Mouse (Mus musculus) cerebellum, adult (tissue): ENCODE measurements around the gene Alox15.
"Not testable (repeated sequence)": the region's sequence is repeated elsewhere in the genome, so short reads cannot be mapped to it uniquely, and the experiment has no call there.

Experiments used
- ATAC-seq: cut with Nextera tagmentation; 2 replicates; pipeline ENCODE4 v1.9.2; 2017; ENCODE audit warnings: mild to moderate bottlenecking, moderate library complexity, mixed read lengths; ENCODE audit not compliant: insufficient number of reproducible peaks, low FRiP score, low TSS enrichment

Alox15 gene

DNA sequence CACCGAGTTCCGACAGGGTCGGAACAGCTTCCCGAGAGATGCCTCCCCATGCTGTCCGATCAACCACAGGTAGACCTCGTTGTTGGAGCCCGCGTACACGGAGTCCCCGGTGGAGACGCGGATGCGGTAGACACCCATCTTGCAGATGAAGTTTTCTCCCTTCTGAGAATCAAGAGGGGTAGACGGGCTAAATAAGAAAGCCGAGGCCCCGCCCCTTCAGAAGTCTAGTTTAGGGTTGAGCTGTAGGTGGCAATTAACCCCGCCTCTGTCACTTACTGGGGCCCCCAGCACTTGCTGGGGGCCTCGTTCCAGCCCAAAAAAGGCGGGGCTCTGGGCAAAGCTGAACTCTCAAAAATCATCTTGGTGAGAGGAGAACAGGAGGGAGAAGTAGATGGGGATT lies at the start of gene Alox15:
TSS of gene Alox15 (minus strand) at position 164 of the 400 bp plus-strand sequence.
- no peak for ATAC-seq

DNA sequence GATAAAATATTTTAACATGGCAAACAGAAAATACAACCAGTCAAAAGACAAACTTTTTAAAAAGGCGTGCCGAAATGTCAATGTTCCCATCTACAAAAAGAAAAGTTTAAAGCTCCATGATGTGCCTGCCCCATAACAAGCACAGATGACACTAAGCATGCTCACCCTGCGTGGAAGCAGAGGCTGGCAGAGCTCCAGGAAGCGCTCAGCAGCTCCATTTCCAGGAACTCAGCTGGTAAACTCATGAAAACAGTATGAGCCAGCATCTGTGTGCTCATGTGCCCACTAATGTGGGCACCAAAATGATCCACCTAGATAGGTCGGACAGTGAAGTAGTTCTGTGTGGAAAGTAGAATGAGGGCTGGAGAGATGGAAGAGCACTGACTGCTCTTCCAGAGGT lies 37.6 kb upstream of the Alox15 start:
- ATAC-seq: no peak

DNA sequence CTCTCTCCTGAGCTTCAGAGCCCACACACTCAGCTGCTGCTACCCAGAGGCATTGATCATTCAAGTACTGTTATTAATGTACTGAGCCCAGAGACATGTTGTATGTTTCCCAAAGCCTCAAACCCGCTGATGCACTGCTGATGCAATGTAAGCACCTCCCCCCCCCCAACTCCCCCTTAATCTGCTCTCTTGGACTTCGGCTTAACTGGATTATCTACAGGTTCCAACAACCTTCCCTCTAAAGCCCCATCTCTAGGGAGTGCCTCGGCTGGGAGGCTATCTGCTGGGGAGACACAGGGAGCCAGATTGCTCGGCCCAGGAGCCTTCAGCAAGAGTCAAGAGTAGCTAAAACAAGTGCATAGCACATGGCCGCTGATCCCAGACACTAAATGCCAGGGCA lies 35.6 kb upstream of the Alox15 start:
- ATAC-seq: no peak

DNA sequence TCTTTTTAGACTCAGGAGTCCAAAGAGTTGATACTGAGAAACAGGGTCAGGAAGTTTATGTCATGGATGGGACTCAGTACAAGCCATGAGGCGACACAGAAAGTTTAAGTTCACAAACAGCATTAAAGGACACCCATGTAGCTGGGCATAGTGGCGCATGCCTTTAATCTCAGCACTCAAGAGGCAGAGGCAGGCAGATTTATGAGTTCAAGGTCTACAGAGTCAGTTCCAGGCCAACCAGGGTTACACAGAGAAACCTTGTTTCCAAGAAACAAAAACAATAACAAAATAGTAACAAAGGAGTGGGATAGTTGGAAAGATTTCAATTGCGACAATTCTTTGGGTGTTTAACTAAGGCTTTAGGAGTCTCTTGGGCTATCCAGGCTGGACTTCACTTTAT lies 32.3 kb upstream of the Alox15 start:
- no peak for ATAC-seq

DNA sequence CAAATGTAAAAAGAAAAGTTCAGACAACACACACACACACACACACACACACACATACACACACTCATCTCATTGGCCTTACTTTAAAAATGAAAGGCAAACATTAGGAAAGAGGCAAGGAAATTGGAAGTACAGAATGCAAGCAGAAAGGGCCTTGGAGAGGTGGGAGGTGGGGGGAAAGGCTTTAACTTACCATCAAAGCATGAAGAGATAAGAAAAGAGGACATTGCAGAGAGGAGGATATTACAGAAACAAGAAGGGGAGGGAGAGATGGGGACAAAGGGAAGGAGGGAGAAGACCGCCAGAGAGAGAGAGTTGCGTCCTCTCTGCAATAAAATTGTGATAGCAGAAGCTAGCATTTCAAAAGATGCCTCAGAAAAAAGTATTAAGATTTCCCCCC lies 29.5 kb upstream of the Alox15 start:
- no peak for ATAC-seq

DNA sequence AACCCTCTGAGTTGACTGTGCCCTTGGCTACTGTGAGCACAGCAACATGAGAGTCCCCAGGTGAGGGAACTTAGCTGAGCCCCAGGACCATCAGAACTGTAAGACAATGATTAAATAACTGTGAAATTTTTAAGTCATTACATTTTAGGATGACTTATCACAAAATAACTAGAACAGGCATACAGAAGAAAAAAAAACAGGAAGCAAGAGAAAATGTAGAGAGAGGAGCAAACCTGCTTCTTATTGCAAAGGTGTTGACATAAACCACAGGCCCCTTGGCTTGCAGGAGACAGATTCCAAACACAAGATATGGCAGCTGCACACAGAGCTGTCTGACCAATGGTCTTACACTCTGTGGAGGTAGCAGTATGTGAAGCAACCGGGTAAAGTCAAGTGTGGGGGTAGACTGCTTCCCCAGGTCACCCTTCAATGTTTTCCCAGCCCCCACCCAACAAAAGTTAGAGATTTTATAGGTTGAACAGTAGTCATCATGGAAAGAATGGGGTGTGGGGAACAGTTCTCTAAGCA lies 28.7 kb upstream of the Alox15 start:
- ATAC-seq: no peak

DNA sequence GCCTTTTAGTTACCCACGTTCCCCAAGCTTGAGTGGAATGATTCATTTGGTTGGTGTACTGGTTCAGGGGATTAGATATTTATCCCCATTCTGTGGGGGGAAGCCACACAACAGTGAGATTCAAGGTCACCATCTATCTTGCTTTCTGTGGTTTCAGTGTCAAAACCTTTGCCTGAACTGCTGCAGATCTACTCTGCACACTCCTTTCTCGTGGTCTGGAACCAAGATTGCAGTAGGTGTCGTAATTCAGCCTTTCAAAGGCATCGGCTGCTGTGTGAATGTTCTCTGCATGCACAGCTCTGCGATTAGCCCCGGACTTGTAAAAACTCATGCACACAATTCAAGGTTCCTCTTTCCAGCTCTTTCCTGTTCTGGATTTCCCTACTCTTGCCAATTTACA lies 24.2 kb upstream of the Alox15 start:
- ATAC-seq: no peak

DNA sequence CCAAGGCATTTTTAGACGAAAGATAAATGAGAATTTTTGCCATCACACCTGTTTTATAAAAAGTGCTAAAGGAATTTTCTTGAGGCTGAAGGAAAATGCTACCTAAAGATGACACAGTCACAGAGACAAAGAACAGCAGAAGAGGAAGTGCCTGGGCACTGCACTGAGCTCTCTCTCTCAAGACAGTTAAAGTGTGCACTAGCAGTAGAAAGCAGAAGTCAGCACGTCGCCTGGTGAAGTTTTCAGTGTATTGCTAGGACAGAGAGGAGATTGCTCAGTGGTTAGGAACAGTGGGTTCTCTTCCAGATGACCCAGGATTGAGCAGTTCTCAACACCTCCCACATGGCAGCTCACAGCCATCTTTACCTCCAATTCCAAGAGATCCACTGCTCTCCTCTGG lies 22.5 kb upstream of the Alox15 start:
- ATAC-seq: no peak

DNA sequence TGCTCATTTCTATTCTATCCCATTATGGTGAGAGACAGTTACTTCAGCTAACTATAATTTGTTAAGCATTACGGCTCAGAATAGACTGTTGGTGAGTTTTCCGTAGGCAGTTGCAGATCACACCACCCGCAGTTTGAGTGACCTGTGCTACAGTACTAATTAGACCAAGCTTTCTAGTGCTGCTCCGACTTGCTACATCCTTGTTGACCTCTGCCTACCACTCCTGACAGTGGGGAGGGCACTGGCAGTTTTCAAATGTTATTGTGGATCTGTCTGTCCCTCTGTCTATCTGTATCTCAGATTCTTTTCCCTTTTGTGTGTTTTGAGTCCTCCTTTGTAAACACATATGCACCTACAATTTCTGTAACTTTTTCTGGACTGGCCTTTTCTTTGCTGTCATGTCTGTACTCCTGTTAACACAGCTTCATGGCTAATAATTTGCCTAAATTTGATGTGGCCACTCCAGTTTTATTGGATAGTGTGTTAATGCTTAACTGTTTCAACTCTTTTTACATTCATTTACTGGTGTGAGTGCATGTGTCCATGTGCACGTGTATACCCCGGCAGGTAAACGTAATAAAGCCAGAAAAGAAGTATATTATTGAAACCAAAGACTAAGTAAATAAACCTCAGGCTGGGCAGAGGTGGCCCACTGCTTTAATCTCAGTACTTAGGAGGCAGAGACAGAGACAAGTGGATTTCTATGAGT lies 21.2 kb upstream of the Alox15 start:
- ATAC-seq: no peak

DNA sequence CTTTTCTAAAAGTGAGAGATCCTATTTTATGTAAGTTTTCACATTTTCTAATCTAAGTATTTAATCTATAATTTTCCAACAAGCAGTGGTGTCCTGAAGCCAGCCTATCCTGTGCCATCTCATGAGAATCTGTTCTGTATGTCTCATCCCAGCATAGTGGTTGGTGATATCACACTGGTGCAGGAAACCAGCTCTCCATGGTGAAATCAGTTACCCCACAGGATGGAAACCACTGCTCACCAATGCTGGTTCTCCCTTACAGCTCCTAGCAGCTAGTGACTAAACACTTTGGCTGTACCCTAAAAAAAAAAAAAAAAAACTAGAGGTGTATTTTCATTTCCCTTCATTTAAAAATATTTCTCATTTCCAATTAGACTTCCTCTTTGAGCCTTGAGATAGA lies 20.6 kb upstream of the Alox15 start:
- ATAC-seq: no peak

DNA sequence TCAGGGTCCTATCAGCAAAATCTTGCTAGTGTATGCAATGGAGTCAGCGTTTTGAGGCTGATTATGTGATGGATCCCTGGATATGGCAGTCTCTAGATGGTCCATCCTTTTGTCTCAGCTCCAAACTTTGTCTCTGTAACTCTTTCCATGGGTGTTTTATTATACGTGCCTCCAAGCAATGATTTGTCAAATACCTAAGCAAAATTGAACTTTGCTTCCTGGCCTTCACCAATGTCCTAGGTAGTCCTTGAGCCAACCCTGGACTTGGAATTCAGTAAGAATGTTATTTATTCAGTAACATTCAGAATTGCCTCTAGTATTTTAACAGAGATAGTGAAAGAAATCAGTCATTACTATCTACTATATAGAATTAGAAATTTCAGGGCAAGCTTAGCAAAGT lies 16.8 kb upstream of the Alox15 start:
- ATAC-seq: not testable (repeated sequence)

DNA sequence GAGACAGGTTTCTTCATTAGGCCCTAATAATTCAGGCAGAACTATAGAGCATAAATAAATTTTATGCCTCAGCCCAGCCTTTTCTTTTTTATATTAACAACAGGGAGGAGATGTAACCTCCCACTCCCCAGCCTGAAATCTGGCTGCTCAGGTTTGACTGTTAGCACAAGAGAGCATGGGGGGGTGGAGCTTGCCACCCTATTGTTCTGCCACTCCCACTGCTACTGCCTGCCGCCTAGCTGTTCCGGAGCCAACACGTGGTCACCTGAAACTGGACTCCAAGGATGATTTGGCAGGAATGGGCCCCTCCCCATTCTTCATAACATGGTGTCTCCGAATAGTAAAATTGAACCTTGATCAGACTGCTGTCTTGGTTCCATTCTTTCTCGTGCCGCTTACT lies 15.9 kb upstream of the Alox15 start:
- not testable (repeated sequence) for ATAC-seq

DNA sequence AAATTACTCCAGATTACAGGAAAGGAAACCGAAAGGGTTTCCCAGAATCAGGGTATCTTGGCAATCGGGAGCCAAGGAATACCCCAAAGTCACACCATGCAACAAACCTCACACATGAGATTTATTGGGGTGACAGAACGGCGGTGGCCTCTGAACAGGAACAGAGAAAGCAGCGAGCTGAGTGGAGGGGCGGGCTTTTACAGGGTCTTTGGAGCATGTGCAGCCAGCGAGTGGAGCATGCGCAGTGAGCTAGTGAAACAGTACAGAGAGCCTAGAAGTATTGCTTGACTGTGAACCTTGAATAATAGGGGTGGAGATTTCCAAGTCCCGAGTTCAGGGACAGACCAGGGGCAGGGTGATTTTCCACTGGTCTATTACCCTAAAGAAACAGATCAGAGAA lies 3.2 kb downstream of the Alox15 start:
- no peak for ATAC-seq

DNA sequence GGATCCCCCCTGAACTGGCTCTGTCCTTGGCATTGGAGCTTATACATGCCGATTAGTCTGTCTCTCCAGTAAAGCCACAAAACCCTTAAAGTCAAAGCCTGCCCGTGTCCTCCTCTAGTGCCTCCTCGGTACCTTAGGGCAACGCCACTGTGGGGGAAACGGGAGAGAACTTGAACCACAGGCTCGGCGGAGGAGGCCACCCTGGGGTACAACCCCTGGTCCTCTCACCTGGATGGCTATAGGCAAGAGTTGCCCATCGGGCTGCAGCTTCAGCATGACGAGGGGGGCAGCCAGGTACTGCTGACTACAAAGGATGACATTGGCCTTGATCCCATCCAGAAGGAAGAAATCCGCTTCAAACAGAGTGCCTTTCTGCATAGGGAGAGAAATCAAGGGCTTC lies 4.0 kb downstream of the Alox15 start:
- ATAC-seq: no peak

DNA sequence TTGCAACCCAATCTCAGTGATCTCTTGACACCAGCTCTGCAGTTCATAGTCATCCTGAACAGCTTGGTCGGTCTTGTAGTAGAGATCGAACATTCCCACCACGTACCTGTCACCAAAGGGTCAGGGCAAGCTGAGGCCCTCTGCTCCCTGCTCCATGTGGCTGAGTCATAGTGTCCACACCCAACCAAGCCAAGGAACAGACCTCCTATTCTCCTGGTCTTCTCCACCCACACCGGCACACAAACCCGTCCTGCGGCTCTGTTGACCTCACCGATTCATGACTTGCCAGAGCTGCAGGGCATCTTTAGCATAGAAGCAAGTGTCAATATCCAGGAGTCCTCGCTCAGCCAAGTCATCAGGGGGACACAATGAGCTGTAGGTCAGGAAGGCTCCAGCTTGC lies 6.3 kb downstream of the Alox15 start:
- ATAC-seq: no peak

DNA sequence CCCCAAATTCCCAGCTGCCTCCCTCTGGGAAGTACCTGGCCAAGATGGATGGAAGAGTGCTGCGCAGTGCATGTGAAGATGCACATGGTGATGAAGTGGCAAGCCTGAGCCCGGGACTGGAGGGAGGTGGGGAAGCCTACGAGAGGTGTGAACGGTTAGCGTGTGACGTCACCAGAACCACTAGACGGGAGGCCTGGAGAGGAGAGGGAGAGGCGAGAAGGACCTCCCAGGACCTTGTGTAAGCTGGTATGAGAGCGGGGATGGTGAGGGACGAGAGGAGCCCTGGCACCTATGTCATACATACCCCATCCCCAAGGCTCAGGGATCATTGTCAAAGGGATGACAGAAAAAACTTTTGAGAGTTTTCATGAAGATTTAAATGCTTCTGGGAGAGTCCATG lies 6.8 kb downstream of the Alox15 start:
- ATAC-seq: no peak

DNA sequence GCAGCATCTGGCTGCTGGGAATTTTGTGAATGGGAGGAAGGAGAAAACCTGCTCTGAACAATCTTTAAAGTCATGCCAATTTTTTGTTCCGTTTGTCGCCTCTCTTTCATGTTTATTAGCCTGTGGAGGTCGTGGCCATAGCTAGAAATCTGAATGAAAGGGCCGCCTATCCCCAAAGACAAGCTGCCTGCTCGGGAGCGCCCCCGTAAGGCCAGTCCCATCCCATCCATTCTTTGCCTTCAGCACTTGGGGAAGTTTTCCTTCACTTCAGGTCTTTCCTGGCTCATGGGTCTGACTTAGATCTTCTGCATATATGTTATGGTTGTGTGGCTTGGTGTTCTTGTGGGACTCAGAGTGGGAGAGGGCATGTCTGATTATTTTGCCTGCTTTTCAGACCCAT lies 12.3 kb downstream of the Alox15 start:
- ATAC-seq: no peak

DNA sequence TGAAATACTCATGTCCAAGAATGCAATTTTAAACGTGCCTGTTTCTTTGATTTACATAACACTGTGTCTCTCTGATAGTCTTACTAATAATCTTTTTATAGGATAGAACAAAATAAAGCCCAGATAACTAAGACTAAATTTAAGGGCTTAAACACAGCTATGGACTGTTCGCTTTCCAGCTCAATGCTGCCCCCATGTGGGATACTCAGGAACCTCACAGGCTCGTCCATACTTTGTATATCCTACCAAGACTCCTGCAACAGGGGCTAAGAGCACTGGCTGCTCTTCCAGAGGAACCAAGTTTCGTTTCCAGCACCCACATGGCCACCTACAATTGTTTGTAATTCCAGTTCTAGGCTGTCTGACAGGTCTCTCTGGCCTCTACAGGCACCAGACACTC lies 17.4 kb downstream of the Alox15 start:
- no peak for ATAC-seq

DNA sequence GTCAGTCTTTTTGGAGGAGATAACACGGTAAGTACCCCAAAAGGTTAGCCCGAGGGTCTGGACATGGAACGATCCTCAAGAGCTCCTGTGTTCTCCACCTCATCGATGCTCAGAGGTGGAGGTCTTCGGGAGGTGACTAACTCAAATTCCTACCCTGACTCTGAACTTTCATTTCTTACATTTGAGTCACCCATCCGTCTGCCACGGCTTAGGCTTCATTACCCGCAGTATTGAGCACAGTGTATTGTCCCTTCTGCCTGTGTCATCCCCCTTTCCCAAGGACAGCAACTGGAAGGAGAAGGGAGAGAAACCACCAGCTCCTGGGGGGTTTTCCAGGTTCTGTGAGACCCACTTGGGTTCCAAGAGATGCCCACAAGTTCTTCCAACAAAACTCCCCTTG lies 27.1 kb downstream of the Alox15 start:
- no peak for ATAC-seq

DNA sequence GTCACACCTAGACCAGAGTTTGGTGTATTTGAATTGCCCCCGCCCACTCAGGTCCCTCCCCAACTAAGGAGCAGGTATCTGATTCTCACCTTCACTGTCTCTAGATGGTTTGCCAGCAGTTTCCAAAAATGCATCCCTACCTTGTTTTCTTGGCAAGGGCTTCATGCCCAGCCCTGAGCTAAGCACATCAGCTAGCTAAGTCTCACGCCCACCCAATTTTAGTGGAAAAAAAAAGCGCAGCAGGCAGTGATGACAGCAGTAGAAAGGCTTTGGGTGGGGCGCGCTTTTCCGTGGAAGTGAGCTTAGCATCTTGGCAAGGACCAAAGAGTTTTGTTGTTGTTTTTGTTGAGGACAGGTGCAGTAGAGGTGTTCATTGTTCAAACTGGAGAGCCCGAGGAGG lies 29.3 kb downstream of the Alox15 start, which contains the start of gene Alox12e:
TSS of gene Alox12e (minus strand) at position 101 of the 400 bp plus-strand sequence.
- ATAC-seq: no peak

DNA sequence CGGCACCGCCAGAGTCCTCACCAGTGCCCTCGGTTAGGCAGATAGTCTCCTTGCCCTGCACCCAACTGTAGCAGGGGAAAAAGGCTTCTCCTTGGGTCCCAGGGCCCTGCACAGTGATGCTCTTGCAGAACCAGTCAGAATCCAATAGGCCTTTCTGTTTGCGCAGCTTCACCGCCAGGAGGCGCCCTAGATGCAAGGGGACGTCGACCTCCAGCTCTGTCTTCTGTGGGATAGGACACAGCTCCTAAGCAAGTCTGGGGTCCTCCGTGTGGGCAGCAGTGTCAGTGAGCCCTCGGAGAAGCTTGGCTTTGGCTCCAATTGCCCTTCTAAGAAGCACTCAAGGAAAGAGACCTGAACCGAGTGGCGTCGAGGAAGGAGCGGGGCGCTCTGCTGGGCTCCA lies 30.2 kb downstream of the Alox15 start:
- ATAC-seq: no peak

DNA sequence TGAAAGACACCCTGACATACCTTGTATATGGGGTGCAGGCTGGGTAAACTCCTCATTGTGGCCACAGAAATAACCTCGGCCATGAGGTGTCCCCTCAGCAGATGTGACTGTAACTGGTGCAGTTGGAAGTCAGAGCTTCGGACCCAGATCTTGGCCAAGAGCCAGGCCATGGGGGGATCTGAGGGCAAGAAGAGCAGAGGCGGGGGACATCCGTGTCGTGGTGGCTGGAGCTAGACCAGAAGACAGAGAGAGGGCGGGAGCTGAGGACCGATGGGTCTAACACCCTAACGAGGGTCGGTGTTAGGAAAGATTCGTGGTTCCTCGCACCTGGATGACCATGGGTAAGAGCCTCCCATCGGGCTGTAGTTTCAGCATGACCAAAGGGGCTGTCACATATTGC lies 32.2 kb downstream of the Alox15 start:
- no peak for ATAC-seq

DNA sequence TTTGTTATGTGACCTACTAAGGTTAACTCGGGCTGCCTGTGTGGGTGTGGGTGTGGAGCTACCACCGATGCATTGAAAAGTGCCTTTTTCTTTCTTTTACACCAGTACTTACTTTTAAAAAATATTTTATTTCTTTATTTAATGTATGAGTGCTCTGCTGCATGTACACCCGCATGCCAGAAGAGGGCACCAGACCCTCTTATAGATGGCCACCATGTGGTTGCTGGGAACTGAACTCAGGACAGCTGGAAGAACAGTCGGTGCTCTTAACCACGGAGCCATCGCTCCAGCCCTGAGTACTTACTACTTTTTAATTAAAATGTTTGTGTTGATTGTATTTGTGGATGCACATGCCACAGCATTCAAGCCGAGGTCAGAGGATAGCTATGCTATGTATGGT lies 38.0 kb downstream of the Alox15 start:
- ATAC-seq: no peak
